Mouse (Mus musculus) kidney, postnatal 10 days (tissue): ENCODE results near the gene Ctnnd2.
A peak's percentile ranks its signal among the peaks of the same experiment; 100 is the strongest.

Experiments
- DNase-seq: peaks from one replicate; pipeline ENCODE4 v3.0.0; 2021; ENCODE audit warnings: mixed read lengths

The Ctnnd2 gene

DNA sequence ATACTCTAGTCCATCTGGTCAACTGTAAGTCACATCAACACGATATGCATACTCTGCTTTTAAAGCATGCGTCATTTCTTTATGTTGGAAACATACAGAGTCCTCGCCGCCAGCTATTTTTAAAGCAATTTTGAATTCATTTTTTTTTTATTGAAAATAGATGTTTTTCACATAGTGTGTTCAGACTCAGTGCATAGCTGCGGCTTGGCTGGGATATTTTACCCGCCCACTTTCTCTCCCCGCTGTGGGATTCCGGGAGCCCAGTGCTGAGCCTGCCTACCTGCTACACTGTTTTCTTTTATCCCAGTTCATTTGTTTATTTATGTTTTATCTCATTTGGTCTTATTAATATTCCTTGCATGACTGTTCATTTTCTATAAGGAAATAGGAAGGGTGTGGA, 724.9 kb downstream of the Ctnnd2 start:
- DNase-seq, result no peak

DNA sequence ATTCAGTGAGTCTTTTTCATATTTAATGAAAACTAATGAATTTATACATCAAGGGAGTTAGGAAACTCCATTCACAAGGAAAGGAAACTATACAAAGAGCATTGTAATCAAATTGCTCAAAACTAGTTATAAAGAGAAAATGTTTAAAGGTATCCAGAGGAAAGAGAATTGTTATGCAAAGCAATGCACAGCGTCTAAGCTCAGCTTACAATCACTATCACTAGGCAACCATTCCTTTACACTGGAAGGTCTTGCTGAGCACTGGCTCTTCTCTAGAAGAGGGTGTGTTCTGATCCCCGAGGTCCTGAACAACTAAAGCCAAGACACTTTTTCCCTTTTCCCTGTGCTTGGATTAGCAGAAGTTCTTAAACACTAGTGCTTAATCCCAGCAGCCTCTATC, 735.6 kb downstream of the Ctnnd2 start:
- no peak for DNase-seq

DNA sequence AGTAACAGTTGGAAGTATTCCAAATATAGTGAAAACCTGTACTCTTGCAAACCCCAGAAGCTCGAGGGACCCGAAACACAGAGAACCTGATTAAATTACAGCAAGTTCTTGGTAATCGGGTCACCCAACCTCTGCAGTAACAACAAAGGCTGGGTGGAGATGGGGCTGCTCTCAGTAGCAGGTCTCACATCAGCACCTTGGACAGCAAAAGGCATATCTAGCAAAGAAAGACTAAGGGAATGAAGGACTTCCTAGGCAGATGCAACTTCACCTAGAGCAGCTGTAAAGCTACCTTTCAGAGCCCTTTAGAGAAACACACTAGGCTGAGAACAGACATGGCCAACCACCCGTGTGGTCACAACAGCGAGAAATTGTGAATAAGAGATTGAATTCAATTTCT, 741.0 kb downstream of the Ctnnd2 start:
- peak; percentile 56 for DNase-seq

DNA sequence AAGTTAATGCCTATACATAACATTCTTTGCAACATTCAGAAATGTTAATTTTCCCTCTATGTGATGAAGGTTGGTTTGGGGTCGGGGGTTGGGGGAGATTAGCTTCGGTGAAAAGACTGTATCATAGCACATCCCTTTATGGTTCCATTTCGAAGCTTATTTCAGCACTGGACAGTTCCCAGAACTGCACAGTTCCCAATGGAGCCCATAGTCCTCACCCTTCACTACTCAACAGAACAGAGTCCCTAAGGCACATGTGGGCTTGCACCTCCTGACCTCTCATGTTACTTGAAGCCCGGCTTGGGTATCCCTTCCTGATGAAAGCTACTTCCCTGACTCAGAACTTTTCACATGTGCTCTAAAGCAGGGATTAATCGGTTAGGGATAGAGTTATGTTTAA, 753.4 kb downstream of the Ctnnd2 start:
- DNase-seq, result peak; percentile 20

DNA sequence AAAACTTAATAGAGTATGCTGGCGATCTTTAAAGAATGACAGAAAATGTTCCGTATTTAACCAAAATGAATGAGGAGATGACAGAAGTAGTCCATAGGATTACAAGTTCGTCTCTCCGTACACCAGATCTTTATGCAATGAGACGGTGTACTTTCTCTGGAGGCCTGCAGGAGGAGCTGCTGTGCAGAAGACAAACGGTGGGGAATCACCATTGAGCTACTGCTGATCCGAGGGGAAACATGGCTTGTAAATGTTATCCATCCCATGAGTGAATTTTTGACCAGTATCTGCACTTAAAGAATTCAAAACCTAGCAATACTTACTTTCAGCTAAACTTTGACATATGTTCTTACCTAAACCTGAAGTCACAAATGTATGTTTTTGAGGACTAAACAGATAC, 755.2 kb downstream of the Ctnnd2 start:
- DNase-seq, result peak; percentile 56

DNA sequence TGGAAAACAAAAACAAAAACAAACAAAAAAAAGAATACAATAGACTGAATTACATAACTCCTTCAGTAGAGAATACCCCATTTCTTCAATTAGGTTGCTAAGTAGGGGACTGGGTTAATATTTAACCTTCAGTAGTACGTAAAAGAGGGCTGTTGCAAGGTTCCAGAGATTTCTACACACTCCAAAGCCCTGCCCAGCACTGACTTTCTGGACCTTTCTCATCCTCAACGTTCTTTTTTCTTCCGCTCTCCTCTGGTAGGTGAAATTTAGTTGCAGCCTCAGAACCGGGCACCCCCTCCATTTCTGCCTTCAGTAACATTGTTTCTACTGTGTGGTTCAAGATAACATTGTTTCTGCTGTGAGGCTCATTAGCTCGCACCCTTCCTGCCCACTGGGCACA, 759.5 kb downstream of the Ctnnd2 start:
- no peak for DNase-seq

DNA sequence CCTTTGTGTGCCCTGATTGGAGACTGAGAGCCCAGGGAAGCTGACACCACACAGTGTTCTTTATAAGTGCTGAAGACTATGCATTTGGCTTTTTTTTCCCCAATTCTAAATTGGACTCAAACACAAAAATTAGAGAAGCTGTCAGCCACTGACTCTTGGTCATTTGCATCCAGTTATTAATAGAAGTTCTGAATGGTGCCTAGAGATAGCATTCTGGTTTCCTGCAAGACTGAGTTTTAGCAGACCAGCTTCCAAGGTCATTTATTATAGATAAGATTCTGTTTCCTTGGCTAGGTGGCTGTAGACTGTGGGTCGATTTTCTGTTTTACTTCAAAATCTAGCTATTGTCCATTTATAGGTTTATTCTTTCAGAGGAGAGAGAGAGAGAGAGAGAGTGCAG, 773.5 kb downstream of the Ctnnd2 start:
- no peak for DNase-seq

DNA sequence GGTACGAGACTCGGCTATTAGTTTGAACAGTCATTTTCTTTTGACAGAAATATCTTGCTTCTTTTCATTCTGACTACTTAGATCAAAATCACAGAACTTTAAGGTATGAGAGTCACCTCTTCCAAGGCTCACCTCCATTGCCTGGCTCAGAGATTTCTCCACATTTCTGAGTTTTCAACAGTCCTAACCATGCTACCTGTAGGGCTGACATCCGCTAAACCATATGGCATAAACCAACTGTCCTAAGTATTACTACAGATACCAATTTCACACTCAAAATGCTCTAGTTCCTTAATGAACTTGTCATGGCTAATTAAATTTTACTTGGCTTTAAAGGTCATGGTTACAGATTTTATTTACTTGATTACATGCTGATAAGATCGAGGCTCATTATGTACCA, 786.1 kb downstream of the Ctnnd2 start:
- DNase-seq, result no peak

DNA sequence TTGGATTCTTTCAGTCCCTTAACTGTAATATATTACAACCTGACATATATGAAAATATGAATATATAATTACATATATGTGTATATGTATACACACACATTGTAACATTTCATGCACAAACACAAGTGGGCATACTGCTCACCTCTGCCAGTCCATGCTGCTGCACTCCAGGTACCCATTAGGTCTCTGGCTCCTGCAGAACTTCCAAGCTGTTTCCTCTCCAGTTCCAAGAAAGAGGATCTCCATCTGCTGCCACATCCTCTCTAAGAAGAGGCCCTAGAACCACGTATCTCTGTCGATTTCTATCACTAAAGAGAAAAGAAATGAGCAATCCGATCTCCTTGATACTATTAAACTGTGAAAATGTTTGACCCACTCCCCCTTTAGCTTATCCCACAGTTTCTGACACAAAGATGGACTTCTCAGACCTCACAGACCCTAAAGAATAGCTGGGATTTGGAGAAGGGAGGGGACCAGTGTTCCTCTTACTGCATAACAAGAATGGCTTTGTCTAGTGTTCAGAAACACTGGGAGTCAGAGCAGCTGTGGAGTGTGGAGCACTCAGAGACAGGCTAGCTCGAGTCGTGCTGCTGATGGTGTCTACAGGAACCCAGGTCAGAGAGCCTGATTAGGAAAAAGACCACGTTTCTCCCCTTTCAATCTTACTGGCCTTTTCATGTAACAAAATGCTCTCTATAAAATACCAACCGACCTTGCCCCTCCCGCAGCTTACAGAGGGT, 790.2 kb downstream of the Ctnnd2 start:
- DNase-seq, result no peak

DNA sequence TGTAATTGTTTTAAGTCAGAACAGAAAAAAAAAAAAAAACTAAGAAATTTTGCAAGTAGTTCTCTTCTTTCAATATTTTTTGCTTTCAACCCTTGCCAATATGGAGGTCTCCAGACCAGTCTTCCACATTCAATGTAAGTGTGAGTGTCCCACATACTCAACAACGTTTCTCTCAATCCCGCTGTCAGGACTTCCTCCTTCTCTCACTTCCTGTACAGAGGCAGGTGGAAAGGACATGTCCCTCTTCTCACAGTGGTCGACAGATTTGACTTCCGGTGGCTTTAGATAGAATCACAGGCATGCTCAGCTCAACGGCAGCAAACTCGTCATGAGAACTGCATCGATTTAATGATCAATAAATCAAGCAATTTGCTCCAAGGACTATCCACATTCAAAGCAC, 791.7 kb downstream of the Ctnnd2 start:
- DNase-seq, result no peak

DNA sequence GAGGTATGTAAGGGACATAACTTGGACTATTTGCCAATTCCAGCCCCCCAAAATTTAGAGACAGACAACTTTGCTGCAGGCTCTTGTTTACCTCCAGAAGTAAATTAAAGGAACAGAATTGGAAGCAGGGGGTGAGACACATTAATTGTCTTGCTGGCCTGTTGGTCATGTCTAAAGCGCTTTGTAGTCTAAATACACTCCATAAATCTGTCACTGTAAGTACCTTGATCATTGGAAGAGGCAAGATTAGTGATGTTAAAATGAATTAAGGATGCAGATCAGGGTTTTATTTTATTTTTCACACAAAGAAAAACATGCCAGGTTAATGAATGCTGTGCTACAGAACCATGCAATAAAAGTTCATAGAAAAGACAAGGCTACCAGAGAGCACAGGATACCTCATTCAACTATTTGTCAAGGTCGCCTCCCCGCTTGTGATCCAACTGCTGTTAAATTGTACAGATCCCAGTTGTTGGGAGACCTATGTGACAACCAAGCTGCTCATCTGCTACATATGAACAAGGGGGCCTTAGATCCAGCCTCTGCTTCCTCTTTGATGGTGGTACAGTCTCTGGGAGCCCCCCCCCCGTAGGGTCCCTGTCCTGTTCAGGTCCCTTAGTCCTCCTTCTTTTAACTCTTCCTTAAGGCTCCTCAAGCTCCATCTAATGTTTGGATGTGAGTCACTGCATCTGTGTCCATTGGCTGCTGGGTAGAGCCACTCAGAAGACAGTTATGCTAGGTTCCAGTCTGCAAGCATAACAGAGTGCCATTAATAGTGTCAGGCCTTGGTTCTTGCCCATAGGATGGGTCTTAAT, 792.7 kb downstream of the Ctnnd2 start:
- no peak for DNase-seq

DNA sequence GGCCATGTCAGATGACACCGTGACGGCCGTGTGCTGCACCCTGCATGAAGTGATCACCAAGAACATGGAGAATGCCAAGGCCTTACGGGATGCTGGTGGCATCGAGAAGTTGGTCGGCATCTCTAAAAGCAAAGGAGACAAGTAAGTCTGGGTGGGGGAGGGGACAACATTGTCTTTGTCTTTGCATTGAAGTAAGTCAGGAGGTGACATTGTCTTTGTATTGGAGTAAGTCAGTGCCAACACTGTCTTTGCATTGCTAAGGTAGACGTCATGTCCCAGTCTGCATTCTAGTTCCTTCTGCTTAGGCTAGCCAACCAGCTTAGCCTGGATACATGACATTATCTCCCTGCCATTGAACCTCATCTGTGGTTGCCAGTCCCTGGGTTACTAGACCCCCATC, 794.4 kb downstream of the Ctnnd2 start:
- DNase-seq, result no peak

DNA sequence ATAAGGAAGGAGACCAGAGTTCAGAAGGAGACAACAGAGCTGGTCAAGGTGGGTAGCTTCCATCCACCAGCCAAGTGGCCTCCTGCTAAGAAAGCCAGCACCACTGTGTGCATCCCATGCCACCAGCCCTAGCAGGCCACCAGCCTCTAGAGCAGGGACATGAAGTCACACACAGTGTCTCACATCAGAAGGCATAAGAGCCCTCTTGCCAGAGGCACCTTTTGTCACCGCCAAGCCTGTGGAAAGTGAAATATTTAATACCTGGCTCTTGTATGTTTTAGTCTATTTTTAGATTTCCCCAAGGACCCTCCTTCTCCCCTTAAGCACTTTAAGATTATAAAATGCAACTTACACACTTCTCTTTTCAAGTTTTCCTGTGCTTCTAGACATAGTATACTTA, 802.0 kb downstream of the Ctnnd2 start:
- DNase-seq, result no peak

DNA sequence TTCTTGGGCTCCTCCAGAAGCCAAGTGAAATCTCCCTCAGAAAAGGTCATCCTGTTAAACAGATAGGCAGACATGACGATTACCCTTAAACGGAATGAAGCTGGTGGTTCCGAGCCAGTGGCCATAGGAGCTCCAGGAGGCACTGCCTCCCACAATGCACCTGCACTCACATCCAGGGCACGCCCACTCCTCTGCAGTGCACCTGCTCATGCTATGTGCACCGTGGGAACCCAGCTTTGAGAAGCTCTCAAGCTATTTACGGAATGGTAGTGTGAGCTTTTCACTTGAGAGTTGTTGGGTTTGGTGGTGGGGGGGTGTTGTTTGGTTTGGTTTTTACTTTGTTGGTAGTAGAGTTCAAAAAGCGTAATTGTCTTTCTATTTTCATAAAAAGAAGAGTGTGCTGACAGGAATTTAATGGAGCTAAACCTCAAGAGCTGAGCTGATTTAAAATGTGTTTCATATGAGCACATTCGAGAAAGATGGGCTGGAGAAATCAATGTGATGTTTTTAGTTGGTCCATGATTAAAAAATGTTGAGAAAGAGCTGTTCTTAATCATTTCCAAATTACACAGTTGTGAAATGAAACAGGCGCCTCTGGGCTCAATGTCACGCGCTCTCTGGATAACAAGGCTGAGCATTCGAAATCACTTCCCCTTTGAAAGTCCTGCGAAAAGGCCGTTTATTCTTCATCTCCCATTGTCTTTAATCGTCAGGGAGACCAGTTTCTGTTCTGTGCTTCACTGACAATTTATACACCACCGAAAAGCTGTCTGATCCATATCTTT, 802.8 kb downstream of the Ctnnd2 start:
- DNase-seq, result no peak

DNA sequence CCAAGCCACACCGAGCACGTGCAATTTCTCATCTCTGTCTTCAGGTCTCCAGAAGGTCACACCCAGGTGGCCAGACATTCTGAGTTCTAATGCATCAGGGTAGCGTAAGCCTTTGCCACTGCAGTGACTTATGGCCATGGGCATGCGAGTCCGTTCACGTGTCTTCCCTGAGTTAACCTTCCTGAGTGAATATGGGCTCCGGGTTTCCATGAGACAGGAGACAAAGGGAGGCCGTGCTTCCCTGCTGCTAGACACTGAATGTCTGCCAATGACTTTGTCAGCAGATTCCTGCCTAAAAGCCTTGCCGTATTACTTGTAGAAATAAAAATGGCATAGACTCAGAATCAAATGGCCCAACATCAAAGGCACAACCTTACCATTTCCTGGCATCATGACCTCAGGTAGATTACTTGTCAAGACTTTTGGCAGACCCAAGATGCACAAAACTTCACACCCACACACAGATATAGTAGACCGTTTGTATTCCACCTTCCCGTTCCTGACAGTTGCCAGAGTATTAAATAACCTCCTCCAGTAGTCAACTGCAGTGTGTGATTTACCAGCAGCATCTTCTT, 804.9 kb downstream of the Ctnnd2 start:
- no peak for DNase-seq

DNA sequence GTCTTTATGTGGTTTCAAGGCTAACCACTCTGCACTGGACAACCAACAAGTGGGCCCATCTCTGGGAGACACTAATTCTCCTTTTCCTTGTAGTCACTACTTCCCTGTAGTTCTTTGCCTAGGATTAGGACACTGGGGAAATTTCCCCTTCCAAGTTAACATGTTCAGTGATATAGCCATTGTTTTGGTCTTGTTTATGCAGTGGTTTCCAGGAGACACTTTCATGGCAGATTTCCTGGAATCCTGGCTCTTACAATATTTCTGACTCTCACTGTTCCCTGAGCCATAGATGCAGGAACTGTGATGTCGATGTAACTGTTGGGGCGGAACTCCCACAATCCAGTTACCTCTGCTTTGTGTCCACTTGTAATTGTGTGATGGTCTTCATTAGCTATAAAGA, 814.5 kb downstream of the Ctnnd2 start:
- DNase-seq, result no peak

DNA sequence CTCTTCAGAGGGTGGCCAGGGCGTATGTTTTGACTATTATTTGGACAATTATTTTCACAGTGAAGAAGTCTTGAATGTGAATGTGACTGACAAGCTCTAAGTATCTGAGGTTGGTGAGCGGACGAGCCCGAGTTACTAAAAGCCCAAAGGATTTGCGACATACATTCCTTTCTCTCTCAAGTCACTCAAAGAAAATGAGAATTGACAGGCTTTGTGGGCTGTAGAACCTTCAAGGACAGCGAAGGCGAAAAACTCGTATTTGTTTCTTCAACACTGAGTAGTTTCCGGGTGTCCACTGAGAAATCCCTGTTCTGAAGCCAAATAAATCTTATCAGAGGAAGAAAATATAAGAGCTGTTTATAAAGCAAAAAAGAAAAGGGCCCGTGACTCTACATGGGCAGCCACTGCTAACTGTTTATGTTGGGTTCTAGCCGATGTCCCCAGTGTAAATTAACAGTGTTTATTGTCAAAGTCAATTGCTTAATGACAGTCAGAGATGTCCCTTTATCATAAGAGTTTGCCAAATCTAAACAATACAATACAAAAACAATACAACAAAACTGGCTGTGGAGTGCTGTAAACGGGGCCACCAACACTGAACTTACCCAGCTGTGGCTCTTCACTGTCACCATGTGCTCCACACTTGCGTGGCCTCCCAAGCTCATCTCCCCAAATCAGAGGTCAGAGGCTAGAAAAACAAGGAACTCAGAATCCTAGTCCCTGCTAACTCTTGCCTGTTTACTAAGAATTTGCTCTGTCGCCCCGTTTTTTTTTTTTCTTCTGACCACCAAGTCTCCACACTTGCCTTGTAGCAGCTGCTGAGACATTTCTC, 818.2 kb downstream of the Ctnnd2 start:
- peak; percentile 61 for DNase-seq

DNA sequence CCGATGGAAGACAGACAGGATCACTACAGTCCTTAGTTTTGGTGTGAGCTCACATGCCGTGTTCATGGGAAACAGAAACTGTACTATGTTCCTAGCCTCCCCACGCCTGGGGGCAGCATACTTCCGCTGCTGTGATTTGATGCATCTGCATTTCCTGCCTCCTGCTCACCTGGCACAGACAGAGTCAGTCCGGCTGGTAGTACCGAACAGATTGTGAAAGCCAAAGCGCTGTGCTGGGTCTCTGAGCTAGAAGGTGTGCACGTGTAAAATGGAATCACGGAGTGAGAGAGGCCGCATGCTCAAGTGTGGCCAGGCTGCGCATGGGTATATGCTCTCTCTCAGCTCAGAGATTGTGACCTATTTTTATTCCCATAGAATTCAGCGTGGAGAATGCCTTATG, 820.0 kb downstream of the Ctnnd2 start:
- no peak for DNase-seq

DNA sequence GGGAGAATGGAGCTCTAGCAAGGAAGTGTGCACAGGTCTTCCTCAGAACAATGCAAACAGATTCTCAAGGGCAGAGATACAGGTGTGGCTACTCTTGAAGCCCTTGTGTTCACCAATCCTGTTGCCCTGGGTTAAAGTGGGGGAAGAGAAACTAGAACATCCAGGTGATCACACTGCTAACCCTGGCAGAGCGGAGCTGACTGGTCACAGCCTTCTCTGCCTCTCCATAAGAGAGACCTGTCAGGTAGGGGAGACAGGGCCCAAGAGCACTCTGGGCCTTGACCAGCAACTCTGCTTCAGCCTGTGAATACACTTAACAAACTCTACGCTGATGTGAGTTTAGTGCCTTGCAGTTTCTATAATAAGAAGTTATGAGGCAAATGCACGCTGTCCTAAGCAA, 820.5 kb downstream of the Ctnnd2 start:
- DNase-seq, result no peak

DNA sequence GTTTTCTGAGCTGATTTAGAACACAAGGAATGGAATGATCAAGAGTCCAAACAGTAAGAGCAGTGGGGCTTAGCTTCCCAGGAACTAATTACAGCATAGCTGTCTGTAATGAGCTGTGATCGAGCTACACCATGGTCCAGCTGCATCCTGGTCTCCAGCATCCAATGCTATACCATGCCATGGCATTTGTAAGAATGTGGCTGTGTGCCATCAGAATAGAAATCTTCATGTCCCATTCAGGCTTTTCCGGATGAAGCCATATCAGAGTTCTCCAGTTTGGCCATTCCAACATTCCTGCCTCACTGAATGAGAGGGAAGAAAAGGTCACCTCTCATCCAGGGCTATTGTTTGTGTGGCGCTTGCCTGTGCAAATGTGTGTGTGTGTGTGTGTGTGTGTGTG, 823.0 kb downstream of the Ctnnd2 start:
- no peak for DNase-seq

DNA sequence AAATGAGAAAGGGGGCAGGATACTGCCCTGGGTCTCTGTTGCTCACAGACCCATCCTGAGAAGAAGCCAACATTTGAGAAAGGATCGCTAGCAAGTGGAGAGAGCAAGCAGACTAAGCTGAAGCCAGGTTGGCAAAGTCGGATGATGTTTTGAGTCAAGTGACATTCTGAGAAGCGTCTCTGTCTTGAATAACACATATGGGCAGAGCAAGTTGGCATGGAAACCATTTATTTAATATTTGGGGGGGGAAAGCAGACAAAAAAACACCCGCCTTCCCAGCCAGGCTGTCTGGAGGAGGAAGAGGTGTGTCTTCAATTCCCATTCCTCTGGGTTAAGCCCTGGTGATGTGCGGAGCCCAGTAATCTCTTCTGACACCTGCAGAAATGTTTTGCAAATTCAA, 832.1 kb downstream of the Ctnnd2 start:
- no peak for DNase-seq

DNA sequence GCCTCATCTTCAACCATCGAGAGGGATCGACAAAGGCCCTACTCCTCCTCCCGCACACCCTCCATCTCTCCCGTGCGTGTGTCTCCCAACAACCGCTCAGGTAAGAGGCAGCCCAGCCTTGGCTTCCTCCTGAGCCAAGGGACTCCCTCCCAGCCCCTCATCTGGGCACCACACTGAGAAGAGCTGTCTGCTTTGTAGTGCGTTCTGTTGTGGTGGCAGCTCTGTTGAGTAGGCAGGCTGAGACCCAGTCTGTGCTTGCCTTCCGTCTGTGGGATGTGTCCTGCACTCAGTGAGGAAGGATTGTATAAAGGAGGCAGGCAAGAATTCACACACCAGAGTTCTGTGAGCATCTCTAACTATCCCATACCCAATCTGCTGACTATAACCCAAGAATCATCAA, 832.6 kb downstream of the Ctnnd2 start:
- DNase-seq, result no peak
